Mouse (Mus musculus) gastrocnemius, postnatal 14 days (tissue): ENCODE results near the gene Zic5. TPM values are rescaled to one million over a fixed set of nuclear protein-coding genes. Genes with fewer than 3 reads are reported as not detected.

Source experiments
- total RNA-seq, 2 experiments: library from RNA; stranded (reverse); gene quantifications; 2 replicates each; pipeline ENCODE4 v1.2.3; 2021

The Zic5 gene
- total RNA-seq, 2 experiments from 2014 or later: not detected

Other genes with a start within 250 kb of the Zic5 start
- gene Gm5089, start 14.6 kb downstream of the Zic5 start, total RNA-seq: not detected
- gene Zic2, start 9.8 kb upstream of the Zic5 start, total RNA-seq: not detected
- gene Gm10837, start 24.9 kb upstream of the Zic5 start, total RNA-seq: not detected
- 10 to 100 TPM; 32.7 to 37.9 TPM for gene Pcca, start 68.6 kb upstream of the Zic5 start, total RNA-seq